Mouse (Mus musculus) hematopoietic stem cell, adult 5-6 weeks (primary cell): ENCODE measurements at regions not wholly inside any gene's neighbourhood (a gene's known extent, or its start where the extent isn't known, plus 50 kb on each side); places are given as distances from the start of the nearest gene placed in this dataset.
A peak's percentile ranks its signal among the peaks of the same experiment; 100 is the strongest.

Experiments used
- ATAC-seq, 2 experiments: fragments of 125-278 bp in 1 of 2; replicated peaks in 1 of 2; 2 replicates each; pipeline ENCODE4 v1.8.0; 2016 to 2017; ENCODE audit warnings: inconsistent platforms in 2 of 2, mild to moderate bottlenecking in 2 of 2, moderate number of reproducible peaks in 2 of 2, low read depth in 1 of 2, moderate TSS enrichment in 1 of 2; ENCODE audit not compliant: low FRiP score in 2 of 2, poor library complexity in 2 of 2, severe bottlenecking in 2 of 2, insufficient read depth in 1 of 2, low TSS enrichment in 1 of 2

DNA sequence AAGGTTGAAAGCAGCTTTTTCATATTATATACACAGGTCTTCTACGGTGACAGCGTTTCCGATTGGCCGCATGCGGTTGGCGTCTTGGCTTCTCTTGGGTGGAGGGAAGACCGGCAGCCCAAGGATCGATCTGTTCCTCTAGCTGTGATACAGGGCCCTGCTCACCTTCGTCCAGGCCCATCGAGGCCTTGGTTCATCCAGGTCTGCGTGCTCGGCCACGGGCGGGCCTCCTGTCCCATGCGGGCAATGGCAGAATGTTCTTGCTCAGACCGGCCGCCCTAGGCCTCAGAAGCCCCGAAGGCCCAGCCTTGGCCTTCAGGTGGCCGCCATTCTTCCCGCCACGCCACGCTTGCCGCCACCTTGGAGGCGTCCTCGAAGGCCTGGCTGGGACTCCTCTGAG is 194.4 kb upstream of the Ppp6c start:
- ATAC-seq: no peak

DNA sequence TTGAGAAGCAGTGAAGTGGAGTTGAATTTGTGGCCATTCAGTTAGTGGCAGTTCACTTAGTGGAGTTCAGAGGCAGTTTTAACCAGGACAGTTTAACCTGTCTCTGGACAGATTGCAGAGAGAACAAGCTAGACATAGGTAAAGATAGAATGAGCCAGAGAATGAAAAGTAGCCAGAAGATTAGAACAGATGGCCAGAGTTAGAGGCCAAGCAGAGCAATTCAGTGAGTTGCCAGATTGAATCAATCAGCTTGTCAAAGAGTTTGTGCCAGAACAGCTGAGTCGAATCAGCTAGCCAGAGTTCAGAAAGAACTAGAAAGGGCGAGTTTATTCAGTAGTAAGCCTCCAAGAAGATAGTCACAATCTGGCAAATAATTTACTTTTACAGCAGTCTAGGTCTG is 174.1 kb upstream of the Ppp6c start:
- ATAC-seq: no peak

DNA sequence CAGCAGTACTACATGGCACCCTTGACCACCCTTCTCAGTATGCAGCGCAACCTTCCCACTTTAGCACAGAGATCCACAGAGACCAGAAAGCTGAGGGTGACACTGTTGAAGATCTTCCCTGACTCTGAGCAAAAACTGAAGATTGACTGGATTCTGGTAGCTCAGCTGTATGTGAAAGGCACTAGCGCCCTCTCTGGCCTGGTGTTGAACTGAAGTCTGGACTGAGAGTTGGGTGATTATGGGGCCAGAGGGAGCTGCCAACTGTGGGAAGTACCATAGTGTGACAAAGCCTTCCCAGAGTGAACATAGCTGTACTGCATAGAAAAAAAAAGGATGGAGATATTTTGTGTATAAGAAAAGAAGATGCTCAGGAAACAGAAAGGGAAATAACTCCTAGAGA is 173.3 kb upstream of the Ppp6c start:
- no peak for ATAC-seq

DNA sequence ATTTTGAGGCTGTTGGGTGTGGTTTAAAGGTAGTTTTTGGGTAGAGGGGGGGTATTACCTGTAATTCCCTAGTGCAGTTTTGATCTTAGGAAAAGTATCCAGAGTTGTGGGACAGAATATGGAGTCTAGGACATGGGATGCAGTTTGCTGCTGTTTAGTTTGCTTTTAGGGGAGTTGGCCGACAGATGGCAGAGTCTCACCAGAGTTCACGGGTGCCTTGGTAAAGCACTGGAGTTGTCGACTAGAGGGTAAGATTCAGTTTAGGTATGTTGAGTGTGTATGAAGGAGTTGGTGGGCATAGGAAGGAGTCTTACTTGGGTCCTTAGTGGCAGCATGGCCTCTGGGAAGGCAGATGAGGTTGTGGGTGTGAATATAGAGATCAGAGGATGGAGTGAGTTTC is 168.4 kb upstream of the Ppp6c start:
- no peak for ATAC-seq

DNA sequence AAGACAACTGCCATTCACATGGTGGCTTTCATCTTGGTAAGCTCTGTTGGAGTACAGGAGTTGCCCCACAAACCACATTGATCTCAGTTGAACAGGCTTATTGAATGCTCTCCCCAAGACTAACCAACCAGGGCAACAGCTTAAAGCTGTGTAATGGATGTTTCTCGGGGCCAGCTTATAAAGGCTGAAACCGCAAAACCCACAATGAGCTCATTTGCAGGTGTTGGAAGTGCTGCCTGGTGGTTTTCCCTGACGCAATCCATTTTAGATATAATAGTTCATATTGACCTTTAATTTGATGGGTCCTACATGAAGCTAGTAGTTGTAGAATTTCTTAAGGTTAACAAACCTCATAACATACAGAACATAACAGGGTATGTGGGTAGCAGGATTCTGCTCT is 151.0 kb upstream of the Ppp6c start:
- no peak for ATAC-seq

DNA sequence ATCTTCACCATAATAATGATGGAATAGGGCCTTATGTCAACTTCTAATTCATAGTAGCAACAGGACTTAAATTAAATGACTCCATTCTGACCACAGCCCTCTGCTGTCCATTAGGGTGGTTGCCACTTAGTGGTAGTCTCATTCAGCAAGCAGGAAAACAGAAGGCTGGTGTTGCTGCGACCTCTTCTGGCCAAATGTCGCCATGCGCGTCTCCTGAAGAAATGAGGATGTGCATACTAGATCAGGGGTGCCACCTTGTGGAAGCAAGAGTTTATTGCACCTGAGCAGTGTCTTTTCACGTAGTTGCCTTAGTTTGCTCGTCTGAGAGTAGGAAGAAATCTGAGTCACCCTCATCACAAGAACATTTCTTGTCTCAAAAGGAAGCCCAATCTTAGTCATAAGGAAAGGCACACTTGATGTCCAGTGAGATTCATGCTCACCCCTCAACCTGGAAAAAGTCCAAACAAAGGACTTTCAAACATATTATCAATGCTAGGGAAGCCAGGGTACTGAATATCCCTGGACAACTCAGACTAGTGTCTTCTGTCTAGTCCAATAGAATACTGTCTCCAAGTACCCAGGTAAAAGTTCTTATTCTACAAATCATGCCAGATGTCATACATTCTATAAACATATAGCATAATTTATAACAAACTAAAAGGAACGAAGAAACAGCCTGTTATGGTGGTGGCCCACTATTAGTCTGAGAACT is 147.0 kb upstream of the Ppp6c start:
- ATAC-seq: peak; percentile 100

DNA sequence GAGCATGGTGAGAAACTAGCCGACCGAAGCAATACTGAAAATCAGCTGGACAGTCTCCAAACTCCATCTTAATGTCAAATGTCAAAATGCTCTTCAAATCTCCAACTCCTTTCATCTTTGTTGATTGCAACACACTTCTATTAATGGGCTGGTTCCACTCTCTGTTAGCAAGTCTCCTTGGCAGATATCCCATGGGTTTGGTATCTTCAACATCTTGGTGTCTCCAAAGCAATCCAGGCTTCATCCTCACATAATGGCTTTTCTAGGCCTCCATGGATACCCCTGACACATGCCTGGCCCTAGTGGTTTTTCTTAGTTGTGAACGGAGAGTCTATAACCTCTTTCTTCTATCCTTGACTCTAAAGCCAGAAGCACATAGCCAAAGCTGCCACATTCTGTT is 118.0 kb upstream of the Ppp6c start:
- no peak for ATAC-seq

DNA sequence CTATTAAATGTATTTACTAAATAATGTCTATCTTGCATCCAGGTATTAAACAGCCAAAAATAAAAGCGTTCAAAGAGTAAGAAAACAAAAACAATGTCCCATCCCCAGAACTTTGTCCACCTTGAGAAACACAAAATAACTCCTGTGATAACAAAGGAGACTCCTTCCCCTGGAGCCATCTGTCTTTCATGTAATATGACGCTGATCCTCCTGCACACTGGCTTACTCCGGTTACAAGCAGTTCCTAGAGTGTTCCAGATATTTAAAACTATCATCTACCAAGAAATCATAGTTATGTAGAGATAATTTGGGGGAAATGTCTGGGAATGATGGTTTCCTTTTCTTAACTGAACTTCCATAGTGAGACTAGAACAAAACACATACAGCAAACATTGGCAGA is 114.2 kb upstream of the Ppp6c start:
- ATAC-seq: no peak

DNA sequence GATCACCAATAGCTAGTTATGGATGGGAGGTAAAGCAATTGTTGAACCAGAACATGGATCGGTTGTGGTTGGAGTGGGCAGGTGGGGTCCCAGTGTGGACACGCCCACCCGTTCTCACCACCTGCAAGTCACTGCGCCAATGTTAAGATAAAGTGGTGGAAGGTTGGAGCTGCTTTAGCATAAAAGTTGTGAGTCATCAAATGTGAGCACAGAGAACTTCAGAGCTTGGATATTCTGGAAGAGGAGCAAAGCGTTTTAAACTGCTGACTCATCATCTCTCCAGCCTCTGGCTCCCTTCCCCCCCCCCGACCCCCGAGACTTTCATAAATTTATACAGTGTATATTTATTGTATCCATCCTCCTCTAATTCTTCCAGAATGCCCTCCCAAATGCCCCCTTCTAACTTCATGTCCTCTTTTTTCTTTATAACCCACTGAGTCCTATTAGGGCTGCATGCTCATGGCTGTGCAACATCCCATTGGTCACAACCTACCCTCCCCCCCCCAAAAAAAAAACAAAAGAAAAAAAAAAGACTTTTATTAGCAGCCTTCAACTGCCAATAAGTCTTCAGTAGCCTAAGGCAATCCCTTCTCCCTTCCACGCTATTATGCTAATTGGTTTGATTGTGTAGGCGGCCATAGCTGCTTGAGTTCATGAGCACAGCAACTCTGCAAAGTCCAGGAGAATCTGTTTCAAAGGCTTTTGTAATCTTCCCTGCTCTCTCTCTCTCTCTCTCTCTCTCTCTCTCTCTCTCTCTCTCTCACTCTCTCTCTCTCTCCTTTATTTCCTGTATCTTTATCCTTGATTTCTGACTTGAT is 112.8 kb upstream of the Ppp6c start:
- no peak for ATAC-seq

DNA sequence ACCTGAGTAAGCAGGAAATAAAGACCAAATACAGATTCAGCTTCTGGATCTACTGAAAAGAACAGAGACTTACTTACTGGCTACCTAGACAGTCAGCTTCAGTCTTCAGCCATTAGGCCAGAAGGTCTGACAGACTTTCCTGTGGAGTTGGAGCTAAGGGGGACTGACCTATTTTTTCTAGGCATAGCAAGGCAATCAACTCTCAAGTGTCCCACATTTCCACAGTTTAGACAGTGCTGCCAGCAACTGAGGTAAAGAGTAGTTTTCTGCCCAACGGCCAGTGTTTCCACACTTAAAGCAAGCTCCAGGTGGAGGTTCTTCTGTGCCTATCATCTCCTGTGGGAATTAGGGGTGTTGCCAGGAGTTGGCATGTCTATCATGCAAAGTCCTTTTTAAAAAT is 111.3 kb upstream of the Ppp6c start:
- no peak for ATAC-seq

DNA sequence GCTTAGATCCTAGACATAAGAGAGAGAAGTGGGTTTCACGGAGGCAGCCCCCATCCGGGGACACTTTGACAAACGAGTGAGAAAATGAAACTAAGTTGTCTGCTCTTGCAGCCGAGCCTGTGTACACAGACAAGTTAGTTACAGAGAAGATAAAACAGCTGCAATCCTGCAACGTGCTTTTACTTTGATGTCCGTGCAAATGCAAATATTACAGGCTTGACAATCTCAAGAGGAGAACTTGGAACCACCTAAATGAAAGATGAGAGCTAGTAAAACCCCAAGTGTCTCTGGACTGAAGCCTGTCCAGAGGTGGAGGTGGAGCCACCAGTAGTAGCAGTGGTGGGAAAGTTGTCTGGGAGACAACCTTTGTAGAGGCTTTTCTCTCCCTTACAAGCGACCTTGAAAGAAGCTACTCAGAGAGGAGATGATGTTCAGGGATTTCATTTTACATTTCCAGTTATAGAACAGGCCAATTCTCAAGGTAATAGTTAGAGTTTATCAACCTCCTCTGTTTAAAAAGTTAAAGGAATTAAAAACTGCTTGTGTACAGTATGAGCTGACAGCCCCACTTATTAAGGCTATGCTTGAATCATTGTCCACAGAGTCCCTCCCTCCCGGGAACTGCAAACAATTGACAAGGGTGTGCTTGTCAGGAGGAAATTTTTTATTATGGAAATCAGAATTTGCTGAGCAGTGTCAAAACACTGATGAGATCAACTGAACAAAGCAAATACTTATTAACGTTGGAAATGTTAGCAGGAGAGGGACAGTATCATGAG is 99.7 kb upstream of the Ppp6c start:
- peak; percentile 77 to 79 for ATAC-seq

DNA sequence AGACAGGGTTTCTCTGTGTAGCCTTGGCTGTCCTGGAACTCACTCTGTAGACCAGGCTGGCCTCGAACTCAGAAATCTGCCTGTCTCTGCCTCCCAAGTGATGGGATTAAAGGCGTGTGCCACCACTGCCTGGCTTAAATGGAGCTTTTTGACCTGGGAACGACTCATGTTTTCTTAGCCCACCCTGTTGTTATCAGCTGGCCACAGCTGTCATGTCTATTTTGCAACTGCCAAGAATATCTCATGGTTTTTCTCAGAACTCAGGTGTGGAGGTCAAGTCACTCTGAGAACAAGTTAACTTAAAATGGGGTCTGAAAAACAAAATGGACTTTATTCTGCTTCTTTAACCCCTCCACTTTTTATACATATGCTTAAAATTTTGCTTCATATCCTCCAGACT is 98.9 kb upstream of the Ppp6c start:
- ATAC-seq: peak; percentile 23 to 43; a peak in 3 of 4 replicates

DNA sequence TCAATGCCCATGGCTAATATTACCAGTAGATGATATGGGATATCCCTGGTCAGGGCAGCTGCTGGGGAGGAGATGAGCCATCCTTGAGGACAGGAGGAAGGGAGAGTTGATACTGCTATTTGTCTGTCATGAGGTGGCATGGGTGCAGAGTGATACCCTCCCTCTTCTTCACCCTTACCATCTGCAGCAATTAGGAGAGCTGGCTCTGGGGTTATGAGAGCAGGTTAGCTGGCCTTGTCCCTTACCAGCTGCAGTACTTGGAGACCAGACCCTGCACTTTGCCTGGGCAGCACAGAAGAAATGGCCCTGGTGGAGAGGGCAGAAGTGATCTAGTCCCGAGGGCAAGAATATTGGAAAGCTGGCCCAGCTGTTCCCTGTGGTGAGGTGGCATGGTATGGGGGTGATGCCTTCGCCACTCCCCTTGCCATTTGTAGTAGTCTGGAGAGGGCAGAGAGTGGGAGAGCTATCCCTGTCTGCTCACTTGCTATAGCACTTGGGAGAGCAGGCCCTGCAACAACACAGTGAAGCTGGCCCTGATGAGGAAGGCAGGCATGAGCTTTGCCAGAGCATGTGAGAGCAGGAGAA is 73.6 kb upstream of the Ppp6c start:
- ATAC-seq: no peak

DNA sequence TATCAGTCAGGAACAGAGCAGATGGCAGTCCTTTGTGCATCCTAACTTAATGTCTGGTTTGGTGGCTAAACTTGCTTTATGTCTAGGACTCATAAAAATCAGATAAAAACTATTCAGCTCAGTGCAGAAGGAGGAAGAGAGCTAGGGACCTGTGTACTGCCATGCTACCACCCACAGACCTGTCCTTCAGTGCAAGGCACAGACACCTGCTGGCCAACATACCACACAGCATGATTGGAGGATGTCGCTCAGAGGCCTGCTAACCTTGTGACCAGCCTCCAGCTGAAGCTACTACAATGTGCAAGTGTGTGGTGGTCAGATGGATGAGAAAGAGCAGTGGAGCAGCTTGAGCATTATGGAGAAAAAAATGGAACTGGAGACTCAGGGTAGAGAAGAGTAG is 73.0 kb upstream of the Ppp6c start:
- no peak for ATAC-seq

DNA sequence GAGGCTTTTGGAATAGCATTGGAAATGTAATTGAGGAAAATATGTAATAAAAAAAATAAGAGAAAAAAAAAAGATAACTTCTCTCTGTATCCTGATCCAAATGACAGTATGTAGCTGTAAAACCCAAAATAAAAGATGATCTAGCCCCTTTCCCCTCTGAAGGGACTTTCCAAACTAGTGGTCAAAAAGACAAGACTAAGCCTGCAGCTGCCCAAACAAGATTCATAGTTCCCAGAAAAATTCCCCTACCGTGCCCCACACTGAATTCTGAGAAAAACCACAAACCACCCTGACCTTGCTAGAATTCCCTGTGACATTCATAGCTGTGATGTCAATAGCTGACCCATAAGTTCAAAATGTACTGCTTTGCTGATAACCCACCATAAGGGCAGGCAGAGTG is 69.2 kb upstream of the Ppp6c start:
- ATAC-seq: no peak

DNA sequence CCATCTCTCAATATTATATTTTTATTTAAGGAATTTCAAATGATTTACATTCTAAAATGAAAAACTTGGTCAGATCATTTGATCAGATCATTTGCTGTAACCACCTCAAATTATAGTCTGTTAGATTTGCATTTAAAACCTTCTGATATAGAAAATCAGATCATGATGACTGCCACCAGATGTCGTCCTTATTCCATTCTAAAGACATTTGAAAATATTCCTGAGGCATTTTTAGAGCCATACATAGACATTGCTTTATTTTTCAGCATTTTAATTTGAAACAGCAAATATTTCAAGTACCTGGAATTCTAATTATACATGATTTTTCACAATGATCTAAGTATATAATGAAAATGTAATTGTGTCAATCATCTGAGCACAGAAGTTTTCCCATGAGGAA is 52.0 kb upstream of the Ppp6c start:
- ATAC-seq: no peak
